Mouse (Mus musculus) olfactory bulb, adult 2 months (tissue): ENCODE measurements around the gene Rtl5.

Experiments
- CTCF ChIP-seq: fragments of 200-500 bp; IDR thresholded peaks from 2 replicates; pipeline ENCODE4 v1.5.1; 2012; ENCODE audit warnings: low read depth, mild to moderate bottlenecking, low read length, moderate library complexity; ENCODE audit not compliant: insufficient read depth
- POLR2A ChIP-seq: fragments of 200-500 bp; IDR thresholded peaks from 2 replicates; pipeline ENCODE4 v1.6.1; 2012; ENCODE audit warnings: mild to moderate bottlenecking, low read depth, low read length, moderate library complexity; ENCODE audit not compliant: insufficient read depth

DNA sequence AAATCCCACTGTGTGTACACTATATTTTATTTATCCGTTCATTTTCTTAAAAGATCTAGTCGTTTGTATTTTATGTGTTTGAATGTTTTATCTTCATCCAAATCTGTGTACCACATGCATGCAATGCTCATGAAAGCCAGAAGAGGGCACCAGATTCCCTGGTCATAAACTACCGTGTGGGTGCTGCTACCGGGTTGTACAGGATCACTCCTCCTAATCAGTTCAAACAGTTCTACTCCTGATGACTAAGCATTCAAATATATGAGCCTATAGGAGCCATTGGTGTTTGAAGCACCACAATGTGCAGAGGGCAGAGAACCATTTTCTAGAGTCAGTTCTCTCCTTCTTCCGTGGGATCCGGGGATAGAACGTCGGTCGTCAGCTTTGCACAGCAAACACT is 11.7 kb downstream of the Rtl5 start:
- no peak for TF ChIP-seq POLR2A
- TF ChIP-seq CTCF: no peak
